Mouse (Mus musculus) megakaryocyte, adult 5-6 weeks (primary cell): Measurements from ENCODE around the gene Ptprd. TPM values are rescaled to one million over a fixed set of nuclear protein-coding genes. Genes with fewer than 3 reads are reported as not detected.

ENCODE experiments used
- ATAC-seq: 2 replicates; pipeline ENCODE4 v1.8.0; 2016; ENCODE audit warnings: mild to moderate bottlenecking, inconsistent platforms; ENCODE audit not compliant: poor library complexity, severe bottlenecking
- total RNA-seq, 2 experiments: library from RNA; stranded (forward) in 1 of 2; stranded (reverse) in 1 of 2; fragments of 153-499, 151-499 nt in 1 of 2; fragments of 221-1000, 200-1000 nt in 1 of 2; gene quantifications; 2 replicates each; pipeline versions ENCODE4 v1.2.3 to v1.2.4; 2015 to 2017

Ptprd gene
- total RNA-seq (2015) (0.04 and 0.23 TPM in 2 replicates), total RNA-seq (2017) (0.08 and 0.29 TPM in 2 replicates)

DNA sequence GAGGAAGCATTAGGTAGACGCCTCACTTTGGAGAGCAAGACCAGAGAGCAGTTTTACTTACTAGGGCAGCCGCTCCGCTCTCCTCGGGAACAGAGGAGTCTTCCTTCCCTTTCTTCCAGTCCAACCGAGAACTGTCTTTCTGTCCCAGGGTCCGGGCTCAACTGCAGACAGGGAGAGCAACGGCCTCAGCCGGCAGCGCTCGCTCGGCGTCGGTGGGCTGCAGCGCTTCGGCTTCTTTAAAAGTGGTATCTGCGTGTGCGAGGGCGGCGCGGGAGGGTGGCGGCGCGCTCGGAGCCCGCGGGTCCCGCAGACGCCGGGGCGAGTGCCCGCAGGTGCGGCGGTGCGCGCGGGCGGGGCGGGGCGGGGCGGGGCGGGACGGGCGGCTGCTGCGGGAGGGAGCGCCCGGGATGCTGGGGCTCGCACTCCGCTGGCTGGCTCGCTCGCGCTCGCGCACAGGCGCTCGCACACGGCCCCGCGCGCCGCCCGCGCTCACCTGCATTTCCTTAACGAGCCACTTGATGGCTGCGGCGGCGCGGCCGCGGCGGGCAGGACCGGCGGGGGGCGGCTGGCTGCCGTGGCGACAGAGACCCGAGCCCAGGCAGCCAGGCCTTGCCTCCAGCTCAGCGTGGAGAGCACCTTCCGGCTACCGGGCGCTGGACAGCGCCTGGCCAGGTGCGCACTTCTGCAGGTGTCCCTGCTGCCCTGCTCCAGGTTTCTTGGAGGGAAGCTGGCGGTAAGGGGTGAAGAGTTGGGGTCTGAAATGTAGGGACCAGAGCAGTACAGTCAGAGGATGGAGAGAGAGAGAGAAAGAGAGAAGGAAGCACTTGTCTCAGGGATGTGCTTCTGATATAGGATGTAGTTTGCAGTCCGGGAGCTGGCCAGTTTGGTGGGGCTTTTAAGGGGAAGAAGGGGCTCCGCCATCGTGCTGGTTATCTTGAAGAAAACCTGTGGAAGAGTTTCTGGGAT lies at the start of gene Ptprd:
Gene Ptprd, minus strand, starts transcription at position 433 of the 966 bp plus-strand sequence.
- ATAC-seq: no peak

DNA sequence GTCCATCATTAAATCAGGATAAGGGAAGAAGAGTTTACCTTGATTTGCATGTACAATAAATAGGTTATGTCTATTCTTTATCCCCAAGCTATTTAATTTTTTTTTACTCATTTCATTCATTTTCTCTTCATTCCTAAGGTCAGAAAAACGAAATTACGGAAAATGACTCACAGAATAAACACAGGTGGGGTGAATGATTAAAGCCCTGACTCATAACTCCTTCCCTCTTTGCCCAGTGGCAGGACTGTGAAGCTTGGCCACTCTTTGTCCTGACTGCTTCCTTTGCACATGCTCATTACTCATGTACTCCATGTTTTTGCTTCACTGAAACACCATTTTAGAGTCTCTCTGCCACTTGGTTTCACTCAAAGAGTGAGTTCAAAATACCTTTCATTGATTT lies 24.1 kb upstream of the Ptprd start:
- ATAC-seq: no peak

DNA sequence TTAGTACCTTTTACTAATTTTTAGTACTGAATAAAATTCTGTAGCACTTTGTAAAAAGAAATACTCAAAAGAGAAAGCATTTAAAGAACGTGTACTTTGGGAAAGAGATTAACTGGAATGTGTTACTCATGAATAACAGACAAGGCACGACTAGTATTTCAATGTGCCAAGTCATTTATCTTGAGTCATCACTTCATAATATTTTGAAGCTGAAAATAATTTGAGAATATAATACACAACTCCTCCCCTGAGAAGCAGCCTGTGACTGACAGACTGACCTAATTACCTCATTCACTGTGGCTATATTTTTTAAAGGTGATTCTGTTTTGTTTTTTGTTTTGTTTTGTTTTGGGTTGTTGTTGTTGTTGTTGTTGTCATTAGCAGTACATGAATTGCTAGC lies 23.6 kb upstream of the Ptprd start:
- no peak for ATAC-seq

DNA sequence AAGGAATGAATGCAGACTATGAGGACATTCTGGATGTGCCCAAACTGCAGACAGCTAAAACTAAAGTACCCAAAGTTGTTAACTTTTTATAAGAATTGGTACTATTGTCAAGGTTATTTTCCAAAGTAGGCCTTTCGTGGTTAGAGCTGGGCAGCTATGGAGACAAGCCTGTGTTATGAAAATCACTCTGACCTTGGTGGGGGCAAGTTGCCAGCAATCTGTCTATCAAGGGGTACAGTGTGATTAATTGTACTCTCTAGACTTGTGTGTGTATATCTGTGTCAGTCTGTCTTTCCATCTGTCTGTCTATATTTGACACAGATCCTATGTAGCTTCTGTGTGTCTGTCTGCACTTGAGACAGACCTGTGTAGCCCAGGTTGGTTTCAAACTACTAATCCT lies 22.9 kb upstream of the Ptprd start:
- no peak for ATAC-seq

DNA sequence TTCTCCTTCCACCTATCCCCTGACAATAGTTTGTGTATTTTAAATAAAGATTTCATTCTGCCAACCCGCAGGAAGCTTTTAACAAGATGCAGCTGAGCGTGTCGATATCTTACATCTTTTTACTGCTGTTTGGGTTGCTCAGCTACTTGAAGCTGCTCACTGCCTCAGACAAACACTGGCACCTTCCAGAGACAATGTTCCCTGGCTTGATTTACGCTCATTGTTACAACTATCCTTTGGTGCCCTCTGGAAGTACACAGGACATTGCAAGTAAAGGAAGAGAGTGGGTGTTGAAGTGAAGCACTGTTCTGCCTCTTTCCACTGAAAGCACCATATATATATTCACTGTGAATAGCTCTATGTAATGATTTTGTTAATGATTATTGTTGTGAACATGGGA lies 2.2 kb upstream of the Ptprd start:
- ATAC-seq: no peak

DNA sequence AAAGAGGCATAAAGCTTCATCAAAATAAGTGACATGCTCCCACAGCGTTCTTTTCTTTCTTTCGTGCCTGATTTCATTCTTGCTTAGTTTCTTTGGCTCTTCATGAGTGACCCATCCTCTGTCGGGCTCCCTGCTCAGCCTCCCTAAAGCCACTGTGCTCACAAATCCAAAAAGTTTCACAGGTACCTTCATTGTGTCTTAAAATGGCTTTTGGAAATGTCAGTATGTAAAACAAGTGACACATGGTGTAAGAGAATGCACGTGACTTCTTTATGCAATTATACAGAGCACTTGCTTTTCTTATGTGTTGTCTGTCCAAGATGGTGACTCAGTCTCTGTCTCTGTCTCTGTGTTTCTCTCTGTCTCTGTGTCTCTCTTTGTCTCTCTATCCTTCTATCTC lies 1.2 kb upstream of the Ptprd start:
- ATAC-seq: no peak

DNA sequence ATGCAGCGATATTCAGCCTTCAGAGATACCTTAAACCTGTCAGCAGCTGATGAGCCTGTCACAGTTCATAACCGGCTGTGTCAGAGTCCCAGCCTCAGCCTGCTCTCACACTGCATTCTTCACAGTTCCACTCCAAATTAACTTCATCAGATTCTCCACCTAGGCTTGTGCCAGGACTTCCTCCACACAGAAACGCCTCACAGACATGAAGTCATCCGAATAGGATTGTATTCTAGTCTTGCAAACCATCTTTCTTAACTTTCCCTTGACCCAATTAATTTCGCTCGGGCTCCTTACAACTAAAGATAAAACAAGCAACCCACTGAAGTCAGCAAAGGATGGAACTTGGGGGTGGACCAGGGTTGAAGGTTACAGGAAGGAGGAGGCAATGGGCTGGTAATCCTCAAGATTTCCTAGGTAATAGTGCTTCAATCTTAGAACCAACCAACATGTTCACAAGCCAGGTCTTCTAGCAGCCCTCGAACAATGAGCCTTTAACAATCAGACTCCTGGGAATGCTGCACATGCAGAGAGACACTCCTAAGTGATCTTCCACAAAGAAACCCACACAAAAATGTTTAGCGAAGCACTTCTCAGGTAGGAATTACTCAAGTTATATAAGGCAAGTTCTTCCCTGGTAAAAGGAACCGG lies 758 bp downstream of the Ptprd start:
- ATAC-seq: no peak

DNA sequence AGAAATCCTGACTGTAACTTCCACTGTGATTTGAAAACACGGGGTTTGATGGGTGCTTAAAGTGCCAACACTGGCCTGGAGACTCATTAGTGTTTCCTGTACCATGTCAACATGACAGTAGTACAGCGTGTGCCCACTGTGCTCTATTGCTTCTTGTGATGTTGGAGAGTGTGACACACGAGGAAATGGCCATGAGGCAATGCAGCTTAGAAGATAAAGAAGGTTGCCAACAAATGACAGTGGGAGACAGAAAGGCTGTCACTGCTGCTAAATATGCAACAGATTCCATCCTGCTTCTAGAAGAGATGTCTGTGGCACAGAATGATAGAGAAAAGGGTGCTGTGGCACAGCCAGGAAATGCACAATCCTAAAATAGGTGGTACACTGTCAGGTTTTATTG lies 6.7 kb downstream of the Ptprd start:
- no peak for ATAC-seq

DNA sequence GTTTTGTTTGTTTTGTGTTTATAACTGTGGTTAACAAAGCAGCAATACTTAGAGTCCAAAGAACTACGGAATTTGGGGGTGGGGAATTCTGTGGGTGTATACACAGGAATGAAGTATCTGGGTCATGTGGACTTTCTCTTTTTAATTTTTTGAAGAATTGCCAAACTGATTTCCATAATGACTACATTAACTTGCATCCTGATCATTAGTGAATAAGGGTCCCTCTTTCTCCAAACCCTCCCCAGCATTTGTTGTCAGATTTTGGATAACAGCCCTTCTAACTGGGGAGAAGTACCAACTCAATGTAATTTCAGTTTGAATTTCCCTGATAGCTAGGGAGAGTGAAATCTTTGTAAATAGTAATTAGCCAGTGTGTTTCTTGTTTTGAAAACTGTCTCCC lies 43.3 kb downstream of the Ptprd start:
- no peak for ATAC-seq

DNA sequence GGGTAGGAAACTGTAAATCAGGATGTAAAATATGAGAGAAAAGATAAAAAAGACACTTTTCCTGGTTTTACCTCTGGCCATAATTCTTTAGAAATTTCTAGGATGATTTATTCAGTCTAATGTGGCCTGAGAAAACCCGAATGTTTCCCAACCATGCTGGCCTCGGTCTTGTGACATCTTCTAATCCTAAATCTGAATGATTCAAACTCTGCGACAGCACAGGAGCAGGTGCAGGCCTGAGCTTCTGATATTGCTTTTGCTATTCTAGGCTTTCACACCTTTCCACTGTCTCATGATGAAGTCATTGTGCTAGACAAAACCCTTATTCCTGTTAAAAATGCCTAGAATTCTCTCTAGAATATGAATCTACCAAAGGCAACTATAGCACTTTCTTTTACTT lies 51.3 kb downstream of the Ptprd start:
- ATAC-seq: no peak

DNA sequence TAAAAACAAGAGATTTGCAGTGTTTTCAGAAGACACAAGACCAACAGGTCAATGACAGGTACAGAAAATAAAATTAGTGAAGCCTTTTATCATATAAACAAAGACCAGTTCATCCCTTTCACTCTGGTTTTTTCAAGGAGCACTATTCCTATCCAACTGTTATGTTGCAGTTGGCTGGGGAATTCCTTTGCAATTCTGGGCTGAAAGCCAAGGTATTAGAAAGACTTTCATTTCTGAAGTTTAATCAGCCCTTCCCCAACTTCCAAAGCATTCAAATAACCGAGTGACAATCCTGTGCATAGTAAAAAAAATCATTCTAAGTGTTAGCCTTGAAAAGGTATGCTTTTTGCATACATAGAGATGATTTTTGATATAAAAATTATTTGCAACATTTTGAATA lies 61.2 kb downstream of the Ptprd start:
- no peak for ATAC-seq

DNA sequence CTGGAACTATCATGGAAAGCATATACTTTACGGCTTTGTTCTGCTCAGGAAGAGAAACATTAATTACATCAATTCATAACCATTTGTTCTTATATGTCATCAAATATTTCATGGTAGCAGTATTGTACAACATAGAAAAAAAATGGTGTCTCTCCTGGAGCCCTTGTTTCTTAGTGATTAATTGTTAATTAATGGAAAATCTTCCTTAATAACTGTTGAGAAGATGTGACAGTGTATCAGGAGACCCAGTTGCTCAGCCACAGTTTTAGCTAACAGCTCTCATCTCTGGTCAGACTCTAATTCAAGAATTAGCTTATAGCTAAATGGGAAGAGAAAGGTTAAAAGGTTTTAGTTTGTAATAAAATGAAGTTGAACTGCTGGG lies 69.0 kb downstream of the Ptprd start:
- no peak for ATAC-seq

DNA sequence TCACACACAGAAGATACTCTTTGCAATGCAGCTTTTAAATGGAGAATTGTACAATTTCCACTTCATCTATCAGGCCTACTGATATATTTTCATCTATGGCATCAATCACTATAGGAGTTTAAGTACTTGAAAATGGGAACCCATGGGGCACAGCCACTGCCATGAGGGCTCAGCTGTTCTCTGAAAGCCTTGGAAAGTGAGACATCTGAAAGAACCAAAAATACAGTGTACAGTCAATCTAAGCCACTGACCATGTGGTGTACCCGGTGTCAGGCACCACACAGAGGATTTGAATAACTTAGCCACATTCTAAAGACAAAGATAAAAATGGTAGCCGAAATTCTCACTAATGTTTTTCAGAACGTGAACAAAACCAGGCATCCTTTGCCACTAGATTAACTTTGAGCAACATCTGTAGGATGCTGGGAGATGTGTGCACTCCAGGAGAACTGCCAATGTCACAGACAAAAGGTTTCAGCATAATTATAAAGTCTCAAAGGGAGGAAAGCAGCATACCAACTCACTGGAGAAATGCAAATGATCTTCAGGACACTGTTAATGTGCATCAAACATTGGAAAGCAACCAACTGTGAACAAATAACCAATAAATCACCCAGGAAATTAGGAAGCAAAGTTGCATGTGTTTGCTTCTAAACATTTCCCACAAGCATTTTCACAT lies 69.5 kb downstream of the Ptprd start:
- ATAC-seq: no peak

DNA sequence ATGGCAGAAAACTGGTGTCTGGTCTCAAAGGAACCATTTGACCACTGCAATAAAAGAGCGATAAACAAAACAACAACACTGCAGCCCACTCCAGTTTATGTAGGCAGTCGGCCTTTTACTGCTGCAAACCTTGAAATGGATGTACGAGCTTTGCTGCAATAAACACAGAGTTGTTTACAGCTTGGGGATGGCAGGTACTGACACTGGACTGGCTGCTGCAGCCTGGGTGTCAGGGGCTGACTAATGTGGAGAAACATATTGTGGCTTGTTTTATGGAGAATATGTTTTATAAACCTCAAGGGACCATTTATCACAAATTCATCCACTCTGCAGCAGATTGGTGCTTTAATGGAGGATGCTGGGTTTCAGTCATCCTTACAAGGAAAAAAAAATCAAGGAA lies 100.9 kb downstream of the Ptprd start:
- ATAC-seq: no peak

DNA sequence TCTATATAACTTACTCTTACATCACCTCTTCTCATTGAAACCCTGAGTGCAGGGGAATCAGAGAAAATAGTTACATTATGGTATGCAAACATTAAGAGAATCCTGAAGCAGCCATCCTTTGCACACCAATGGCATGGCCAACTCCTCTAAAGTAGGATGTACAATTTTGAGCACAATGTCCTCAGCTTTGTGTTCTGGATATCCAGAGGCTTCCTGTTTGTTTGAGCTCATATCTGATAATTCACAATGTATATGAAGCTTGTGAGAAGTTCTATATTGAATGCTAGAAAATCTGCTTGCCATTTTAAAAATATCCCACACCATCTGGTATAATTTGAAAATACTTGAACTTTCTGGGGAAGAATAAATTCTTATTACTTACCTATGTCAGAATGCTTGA lies 114.2 kb downstream of the Ptprd start:
- ATAC-seq: no peak

DNA sequence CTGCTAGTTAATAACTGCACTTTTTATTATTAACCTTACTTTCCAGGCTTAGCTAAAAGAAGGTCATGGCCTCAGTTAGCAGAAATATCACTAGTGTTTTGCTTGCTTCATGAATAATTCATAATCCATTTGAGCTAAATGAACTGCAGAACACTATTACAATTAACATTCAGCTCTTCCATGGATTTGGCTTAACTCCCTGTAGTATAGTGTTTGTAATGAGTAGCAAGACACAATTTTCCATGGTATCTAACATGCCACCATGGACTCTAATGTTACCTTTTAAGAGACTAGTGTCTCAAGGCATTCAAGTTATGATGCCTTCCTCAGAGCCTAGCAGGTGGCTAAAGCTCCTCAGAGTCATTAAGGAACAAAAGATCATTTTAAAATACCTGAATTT lies 129.0 kb downstream of the Ptprd start:
- no peak for ATAC-seq

DNA sequence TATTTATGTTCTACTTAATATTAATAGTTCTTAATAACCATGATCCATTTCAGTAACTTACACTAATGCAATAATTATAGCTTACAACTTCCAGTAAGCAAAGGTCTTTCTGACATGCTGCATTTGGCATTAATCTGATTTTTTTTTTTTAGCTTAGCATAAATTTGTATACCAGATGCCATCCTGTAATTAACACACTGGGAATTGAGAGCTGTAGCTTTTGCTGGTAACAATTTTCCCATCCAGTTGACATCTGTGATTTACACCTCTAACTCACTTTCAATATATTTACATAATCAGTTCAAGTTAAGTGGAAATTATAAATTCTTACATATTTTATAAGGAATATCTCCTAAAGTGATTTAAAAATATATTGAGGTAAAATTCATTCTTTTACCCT lies 134.3 kb downstream of the Ptprd start:
- ATAC-seq: no peak

DNA sequence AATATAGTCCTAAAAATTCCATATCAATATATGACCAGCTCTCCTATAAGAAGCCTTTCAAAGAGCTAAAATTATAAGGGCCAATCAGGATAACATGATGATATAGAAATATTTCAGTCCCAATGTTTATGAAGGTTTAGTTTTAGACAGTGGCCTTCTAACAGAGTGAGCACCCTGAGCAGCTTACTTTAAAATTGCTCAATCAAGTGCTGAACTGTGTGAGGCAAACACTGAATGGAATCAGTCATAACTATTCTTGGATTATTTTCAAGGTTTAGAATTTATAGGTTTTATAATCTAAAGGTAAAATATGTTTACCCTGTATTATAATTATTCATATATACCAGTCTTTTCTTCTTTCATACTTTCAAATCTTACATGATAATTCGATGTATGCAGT lies 134.7 kb downstream of the Ptprd start:
- no peak for ATAC-seq

DNA sequence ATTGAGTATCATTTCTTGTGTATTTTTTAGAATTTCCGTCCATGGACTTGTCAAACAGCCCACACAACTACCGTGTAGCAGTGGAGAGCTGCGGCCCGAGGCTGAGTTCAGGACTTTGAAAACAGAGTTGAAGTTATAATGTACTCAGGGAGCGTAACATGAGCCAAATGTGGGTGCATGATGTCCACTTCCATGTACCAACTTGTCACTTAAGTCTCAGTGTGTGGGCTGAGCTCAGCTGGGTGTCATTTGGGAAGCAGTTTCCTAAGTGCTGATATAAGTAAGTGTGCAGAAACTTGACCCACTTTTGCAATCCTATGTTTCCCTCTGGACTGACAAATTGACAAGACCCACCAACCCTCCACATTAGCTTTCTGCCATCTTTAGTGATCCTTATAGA lies 173.4 kb downstream of the Ptprd start:
- no peak for ATAC-seq

DNA sequence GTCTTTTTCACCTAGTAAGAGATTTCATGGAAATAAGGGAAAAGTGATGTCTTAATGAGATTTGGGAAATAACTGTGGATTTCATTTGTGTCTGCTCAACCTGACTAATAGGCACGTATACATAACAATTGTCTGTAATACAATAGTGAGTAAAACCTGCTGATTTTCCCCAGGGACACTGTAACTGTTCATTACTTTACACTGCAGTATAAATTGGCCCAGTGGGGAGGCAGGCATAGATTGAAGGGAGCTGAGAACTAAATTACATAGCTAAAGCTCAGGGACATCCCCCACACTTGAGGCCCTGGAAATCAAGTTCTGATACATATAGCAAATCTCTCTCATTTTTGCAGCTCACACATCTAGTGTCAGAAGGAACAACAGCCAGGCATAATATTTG lies 209.7 kb downstream of the Ptprd start:
- ATAC-seq: no peak

DNA sequence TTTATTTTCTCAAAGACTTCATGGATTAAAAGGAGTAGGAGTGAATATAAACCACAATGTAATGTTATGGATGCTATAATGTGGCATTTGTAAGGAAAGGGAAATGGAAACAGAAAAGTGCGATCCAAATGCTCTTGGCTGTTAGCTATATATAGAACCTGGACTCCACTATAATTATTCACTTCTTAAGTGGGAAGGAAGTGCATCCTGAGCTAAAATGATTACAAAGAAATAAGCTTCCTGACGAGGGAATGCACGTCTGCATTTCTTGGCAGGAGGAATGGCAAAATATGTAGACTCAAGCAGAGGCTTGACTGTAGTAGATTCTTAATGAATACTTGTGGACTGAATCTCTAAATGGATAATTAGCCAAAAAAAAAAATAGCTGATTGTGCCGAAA lies 219.1 kb downstream of the Ptprd start:
- no peak for ATAC-seq

DNA sequence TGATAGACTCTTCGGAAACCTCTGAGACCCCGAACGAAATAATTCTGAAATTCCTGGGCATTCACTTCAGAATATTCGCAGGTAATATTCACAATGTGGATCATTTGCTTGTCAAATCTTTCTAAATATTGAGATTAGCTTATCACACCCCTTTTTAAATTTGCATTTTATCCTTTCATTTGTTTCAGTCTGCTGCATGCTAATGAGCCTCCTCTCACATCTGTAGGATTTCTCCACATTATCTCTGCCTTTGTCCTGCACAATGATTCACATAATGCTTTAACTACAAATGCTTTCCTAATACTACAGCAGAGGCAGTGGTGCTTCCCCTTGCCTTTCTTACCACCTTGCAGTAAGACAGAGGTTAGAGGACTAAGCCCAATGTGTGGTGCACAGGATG lies 229.7 kb downstream of the Ptprd start:
- ATAC-seq: no peak
